Mouse (Mus musculus): ENCODE measurements around the gene Zfp644. TPM values are rescaled to one million over a fixed set of nuclear protein-coding genes. Genes with fewer than 3 reads are reported as not detected.
"Not testable (repeated sequence)": the region's sequence is repeated elsewhere in the genome, so short reads cannot be mapped to it uniquely, and the experiment has no call there.

Gene Zfp644
- polyA plus RNA-seq, 2 experiments, result 38.9 to 85.4 TPM

DNA sequence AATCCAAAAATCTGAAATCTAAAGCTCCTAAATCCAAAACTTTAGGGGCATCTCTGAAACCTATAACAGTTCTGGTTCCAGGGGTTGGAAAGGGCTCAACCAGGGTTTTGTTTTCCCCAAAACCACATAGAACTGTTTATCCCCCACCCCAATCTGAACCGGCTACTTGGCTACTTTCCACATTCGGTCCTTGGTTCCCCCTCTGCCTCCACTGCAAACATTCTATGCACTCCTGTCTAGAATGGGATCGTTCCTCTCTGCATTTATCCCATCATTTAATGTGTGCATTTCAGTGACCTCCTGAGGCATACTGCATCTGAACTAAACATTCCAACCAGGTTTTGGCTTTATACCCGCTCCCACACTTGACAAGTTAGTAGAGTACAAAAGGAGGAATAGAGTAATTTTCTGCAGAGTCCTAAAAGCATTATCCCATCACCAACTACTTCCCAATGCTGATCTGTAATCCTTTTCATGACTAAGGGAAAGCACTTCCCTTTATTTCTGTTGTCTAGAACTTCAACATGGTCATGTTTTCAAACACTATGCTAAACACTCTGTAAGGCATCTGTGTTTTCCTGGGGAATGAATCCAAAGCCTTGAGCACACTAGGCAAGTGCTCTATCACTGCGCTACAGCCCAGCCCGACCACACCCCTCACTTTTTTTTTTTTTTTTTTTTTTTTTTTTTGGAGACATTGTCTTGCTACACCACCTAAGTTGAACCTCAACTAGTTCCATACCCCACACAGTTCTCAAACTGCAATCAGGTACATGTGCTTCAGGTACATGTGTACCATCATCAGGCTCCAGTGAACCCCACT, 16.2 kb downstream of the Zfp644 start:
- Histone ChIP-seq H3K27ac (replicated peaks; ENCODE audit: low read depth, low read length) (no peak overlapping the region), H3K9ac (ENCODE audit: low read depth, low read length, severe bottlenecking) (no peak overlapping the region), H3K4me2 (replicated peaks; ENCODE audit: low read depth, low read length, severe bottlenecking) (no peak overlapping the region), H3K4me1 (ENCODE audit: control insufficient read depth, insufficient read depth, low read length) (no peaks in the 10 kb centered on the region), H3K9me3 (ENCODE audit: control insufficient read depth, low read length) (no peaks in the 10 kb centered on the region), H3K36me3 (ENCODE audit: control insufficient read depth, insufficient read depth, low read length) (0 out of 2 replicates have a peak, but pooled peaks cover 5% of the 10 kb centered on the region), H3K4me3 (replicated peaks; ENCODE audit: low read length) (no peak overlapping the region), H3K27me3 (ENCODE audit: control insufficient read depth, insufficient read depth, low read length) (no peaks in the 10 kb centered on the region)
- WGBS, result 92% methylated on average over 6 of the region's 6 CpGs
- no peak for ATAC-seq (ENCODE audit: low FRiP score, low read depth)
- DNase-seq (ENCODE audit: low spot score), result no peak
- no peak for TF ChIP-seq POLR2A (IDR thresholded peaks at IDR 0.05; ENCODE audit: borderline replicate concordance, extremely low read depth, insufficient read depth, insufficient read length)

GRCm38 (mm10) chr5:106679659-106680058, 17.4 kb downstream of the Zfp644 start:
- no peak for TF ChIP-seq POLR2A (IDR thresholded peaks at IDR 0.05; ENCODE audit: borderline replicate concordance, extremely low read depth, insufficient read depth, insufficient read length)
- Histone ChIP-seq H3K27me3 (ENCODE audit: control insufficient read depth, insufficient read depth, low read length) (no peaks in the 10 kb centered on the region), H3K36me3 (ENCODE audit: control insufficient read depth, insufficient read depth, low read length) (0 out of 2 replicates have a peak, but pooled peaks cover 5% of the 10 kb centered on the region), H3K9ac (ENCODE audit: low read depth, low read length, severe bottlenecking) (no peak overlapping the region), H3K9me3 (ENCODE audit: control insufficient read depth, low read length) (no peaks in the 10 kb centered on the region), H3K27ac (replicated peaks; ENCODE audit: low read depth, low read length) (no peak overlapping the region), H3K4me3 (replicated peaks; ENCODE audit: low read length) (no peak overlapping the region), H3K4me1 (ENCODE audit: control insufficient read depth, insufficient read depth, low read length) (no peaks in the 10 kb centered on the region), H3K4me2 (replicated peaks; ENCODE audit: low read depth, low read length, severe bottlenecking) (no peak overlapping the region)
- 100% methylated on average over 1 of the region's 1 CpGs for WGBS
- ATAC-seq (ENCODE audit: low FRiP score, low read depth), result no peak
- DNase-seq (ENCODE audit: low spot score), result no peak

- DNase-seq (ENCODE audit: low spot score); H3K27me3 ChIP-seq (ENCODE audit: control insufficient read depth, insufficient read depth, low read length): not testable (repeated sequence)
- 61% methylated on average over 1 of the region's 1 CpGs for WGBS
Measured at GRCm38 (mm10) chr5:106678823-106679222, 18.3 kb downstream of the Zfp644 start.

GRCm38 (mm10) chr5:106676784-106677183, 20.3 kb downstream of the Zfp644 start:
- Histone ChIP-seq H3K27me3 (ENCODE audit: control insufficient read depth, insufficient read depth, low read length) (no peaks in the 10 kb centered on the region), H3K36me3 (ENCODE audit: control insufficient read depth, insufficient read depth, low read length) (0 out of 2 replicates have a peak, but pooled peaks cover 5% of the 10 kb centered on the region), H3K27ac (replicated peaks; ENCODE audit: low read depth, low read length) (no peak overlapping the region), H3K4me1 (ENCODE audit: control insufficient read depth, insufficient read depth, low read length) (no peaks in the 10 kb centered on the region), H3K9ac (ENCODE audit: low read depth, low read length, severe bottlenecking) (no peak overlapping the region), H3K9me3 (ENCODE audit: control insufficient read depth, low read length) (no peaks in the 10 kb centered on the region), H3K4me2 (replicated peaks; ENCODE audit: low read depth, low read length, severe bottlenecking) (no peak overlapping the region), H3K4me3 (replicated peaks; ENCODE audit: low read length) (no peak overlapping the region)
- no peak for TF ChIP-seq POLR2A (IDR thresholded peaks at IDR 0.05; ENCODE audit: borderline replicate concordance, extremely low read depth, insufficient read depth, insufficient read length)
- 90% methylated on average over 9 of the region's 9 CpGs for WGBS
- no peak for ATAC-seq (ENCODE audit: low FRiP score, low read depth)
- no peak for DNase-seq (ENCODE audit: low spot score)

More at GRCm38 (mm10) chr5:106678823-106679222, 18.3 kb downstream of the Zfp644 start:
- not testable (repeated sequence) for H3K9me3 ChIP-seq (ENCODE audit: control insufficient read depth, low read length); ATAC-seq (ENCODE audit: low FRiP score, low read depth); H3K4me2 ChIP-seq (replicated peaks; ENCODE audit: low read depth, low read length, severe bottlenecking); H3K27ac ChIP-seq (replicated peaks; ENCODE audit: low read depth, low read length); H3K9ac ChIP-seq (ENCODE audit: low read depth, low read length, severe bottlenecking); H3K4me3 ChIP-seq (replicated peaks; ENCODE audit: low read length); H3K4me1 ChIP-seq (ENCODE audit: control insufficient read depth, insufficient read depth, low read length); H3K36me3 ChIP-seq (ENCODE audit: control insufficient read depth, insufficient read depth, low read length)

- no peak for TF ChIP-seq POLR2A (IDR thresholded peaks at IDR 0.05; ENCODE audit: borderline replicate concordance, extremely low read depth, insufficient read depth, insufficient read length)
- ATAC-seq (ENCODE audit: low FRiP score, low read depth), result no peak
- peaks cover 12% of the 10 kb centered on the region; the same call in 1 of the 2 replicates for H3K36me3 ChIP-seq (ENCODE audit: control insufficient read depth, insufficient read depth, low read length)
- H3K4me3 ChIP-seq (replicated peaks; ENCODE audit: low read length), result no peak overlapping the region
- H3K9me3 ChIP-seq (ENCODE audit: control insufficient read depth, low read length), result no peaks in the 10 kb centered on the region
- H3K4me2 ChIP-seq (replicated peaks; ENCODE audit: low read depth, low read length, severe bottlenecking), result no peak overlapping the region
- DNase-seq (ENCODE audit: low spot score), result no peak
- H3K27me3 ChIP-seq (ENCODE audit: control insufficient read depth, insufficient read depth, low read length), result no peaks in the 10 kb centered on the region
- H3K27ac ChIP-seq (replicated peaks; ENCODE audit: low read depth, low read length), result no peak overlapping the region
- H3K4me1 ChIP-seq (ENCODE audit: control insufficient read depth, insufficient read depth, low read length), result no peaks in the 10 kb centered on the region
- no peak overlapping the region for H3K9ac ChIP-seq (ENCODE audit: low read depth, low read length, severe bottlenecking)
Measured at GRCm38 (mm10) chr5:106672597-106672996, 24.5 kb downstream of the Zfp644 start.
